Mouse (Mus musculus) hindbrain, embryonic 15.5 days (tissue): Measurements from ENCODE around the gene Selenoh. TPM values are rescaled to one million over a fixed set of nuclear protein-coding genes. Genes with fewer than 3 reads are reported as not detected.
A peak's percentile ranks its signal among the peaks of the same experiment; 100 is the strongest.

Experiments
- ATAC-seq: fragments of 200-750 bp; cut with Nextera tagmentation; 2 replicates; pipeline ENCODE4 v1.8.0; 2017; ENCODE audit warnings: low read depth, moderate number of reproducible peaks, moderate TSS enrichment; ENCODE audit not compliant: low FRiP score
- H3K27ac ChIP-seq: fragments of 300-500 bp; sonication (generic); replicated peaks from 2 replicates; pipeline ENCODE4 v1.5.1; 2015; ENCODE audit warnings: mild to moderate bottlenecking, inconsistent platforms
- H3K27me3 ChIP-seq: fragments of 300-500 bp; sonication (generic); 2 replicates; pipeline ENCODE4 v1.6.1; 2015; ENCODE audit warnings: control low read depth, inconsistent platforms
- H3K36me3 ChIP-seq: fragments of 300-500 bp; sonication (generic); 2 replicates; pipeline ENCODE4 v1.6.1; 2015; ENCODE audit warnings: control low read depth, inconsistent platforms
- H3K4me1 ChIP-seq: fragments of 300-500 bp; sonication (generic); replicated peaks from 2 replicates; pipeline ENCODE4 v1.6.1; 2015; ENCODE audit warnings: control low read depth, inconsistent platforms
- H3K4me2 ChIP-seq: fragments of 300-500 bp; sonication (generic); 2 replicates; pipeline ENCODE4 v1.6.1; 2015; ENCODE audit warnings: moderate library complexity, mild to moderate bottlenecking, inconsistent platforms
- H3K4me3 ChIP-seq: fragments of 300-500 bp; sonication (generic); 2 replicates; pipeline ENCODE4 v1.5.1; 2015; ENCODE audit warnings: mild to moderate bottlenecking, inconsistent platforms
- H3K9ac ChIP-seq: fragments of 300-500 bp; sonication (generic); 2 replicates; pipeline ENCODE4 v1.6.1; 2015; ENCODE audit warnings: inconsistent platforms
- H3K9me3 ChIP-seq: fragments of 300-500 bp; sonication (generic); 2 replicates; pipeline ENCODE4 v1.6.1; 2016; ENCODE audit warnings: control low read depth, inconsistent platforms
- WGBS: fragments of 180-500 bp; shearing (Covaris S2); methylation state at CpG from one replicate; pipeline ENCODE4 v1.1.7; 2015; 5-methylcytosine and 5-hydroxymethylcytosine counted together
- polyA plus RNA-seq: library from polyadenylated mRNA; unstranded; fragments of >200 nt; fragmentation: Nextera tagmentation; extraction: Ambion mirVana; gene quantifications from 2 replicates; pipeline ENCODE4 v1.2.1, GENCODE M21; 2015

Gene Selenoh
- polyA plus RNA-seq, 1 experiment from 2014 or later = 195 TPM

- no peak for ATAC-seq
- WGBS = 35% methylated on average over 2 of the region's 2 CpGs
- no peaks in the 10 kb centered on the region for H3K27me3 ChIP-seq
- H3K4me3 ChIP-seq = no peak overlapping the region
- H3K4me1 ChIP-seq = no peaks in the 10 kb centered on the region
- no peak overlapping the region for H3K9ac ChIP-seq
- H3K4me2 ChIP-seq = no peak overlapping the region
- no peak overlapping the region for H3K27ac ChIP-seq
- no peaks in the 10 kb centered on the region for H3K36me3 ChIP-seq
- no peaks in the 10 kb centered on the region for H3K9me3 ChIP-seq
These were observed 7.7 kb downstream of the Selenoh start for GRCm38 (mm10) chr2:84662866-84663265.

GRCm38 (mm10) chr2:84660253-84660652 lies 10.3 kb downstream of the Selenoh start:
- ATAC-seq = no peak
- Histone ChIP-seq H3K4me3 (no peak overlapping the region), H3K36me3 (no peaks in the 10 kb centered on the region), H3K4me2 (no peak overlapping the region), H3K27me3 (no peaks in the 10 kb centered on the region), H3K4me1 (no peaks in the 10 kb centered on the region), H3K9ac (no peak overlapping the region), H3K27ac (no peak overlapping the region), H3K9me3 (no peaks in the 10 kb centered on the region)
- WGBS = 68% methylated on average over 3 of the region's 3 CpGs

GRCm38 (mm10) chr2:84658806-84659205 lies 11.8 kb downstream of the Selenoh start, which contains the start of gene Btbd18:
Gene Btbd18, plus strand, starts transcription at chr2:84659079.
- no peaks in the 10 kb centered on the region for H3K36me3 ChIP-seq

DNA sequence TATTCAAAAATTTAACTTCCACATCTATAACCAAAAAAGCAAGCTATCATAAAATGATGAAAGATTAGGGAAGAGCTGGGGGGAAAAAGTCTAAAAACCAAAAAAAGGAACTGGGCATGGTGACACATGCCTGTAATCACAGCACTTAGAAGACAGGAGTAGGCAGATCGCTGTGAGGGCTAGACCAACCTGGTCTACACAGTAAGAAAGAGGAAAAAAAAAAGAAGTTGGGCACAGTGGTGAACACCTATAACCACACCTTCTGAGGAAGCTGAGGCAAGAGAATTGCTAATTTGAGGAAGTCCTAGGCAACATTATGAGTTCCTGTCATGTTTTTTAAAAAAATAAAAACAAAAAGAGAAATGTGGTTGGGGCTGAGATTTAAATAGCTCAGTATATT lies 14.7 kb downstream of the Selenoh start:
- WGBS = 71% methylated on average over 1 of the region's 1 CpGs
- H3K36me3 ChIP-seq = no peaks in the 10 kb centered on the region

More at GRCm38 (mm10) chr2:84658806-84659205, 11.8 kb downstream of the Selenoh start, which contains the start of gene Btbd18:
- no peak within 1 kb of the TSS for H3K27ac ChIP-seq
- H3K9ac ChIP-seq = no peak within 1 kb of the TSS
- H3K9me3 ChIP-seq = no peaks in the 10 kb centered on the region
- WGBS = 93% methylated on average over 32 of the region's 32 CpGs
- H3K4me1 ChIP-seq = no peaks in the 10 kb centered on the region
- H3K4me3 ChIP-seq = no peak within 1 kb of the TSS
- no peaks in the 10 kb centered on the region for H3K27me3 ChIP-seq
- H3K4me2 ChIP-seq = no peak within 1 kb of the TSS
- no peak for ATAC-seq

DNA sequence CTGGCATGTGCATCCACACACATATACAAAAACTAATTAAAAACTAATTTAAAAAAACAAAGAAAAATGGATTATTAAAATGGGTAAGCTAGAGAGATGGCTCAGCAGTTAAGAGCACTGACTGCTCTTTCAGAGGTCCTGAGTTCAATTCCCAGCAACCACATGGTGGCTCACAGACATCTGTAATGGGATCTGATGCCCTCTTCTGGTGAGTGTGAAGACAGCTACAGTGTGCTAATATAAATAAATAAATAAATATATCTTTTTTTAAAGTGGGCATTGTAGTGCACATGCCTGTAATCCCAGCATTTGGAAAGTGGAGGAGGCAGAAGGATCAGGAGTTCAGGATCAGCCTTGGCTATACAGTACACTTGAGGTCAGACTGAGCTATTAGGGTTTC lies 17.2 kb downstream of the Selenoh start:
- Histone ChIP-seq H3K27ac (no peak overlapping the region), H3K4me3 (no peak overlapping the region), H3K4me2 (no peak overlapping the region), H3K27me3 (no peaks in the 10 kb centered on the region), H3K36me3 (no peaks in the 10 kb centered on the region), H3K4me1 (0 out of 2 replicates have a peak, but pooled peaks cover 9% of the 10 kb centered on the region), H3K9ac (no peak overlapping the region), H3K9me3 (no peaks in the 10 kb centered on the region)
- no peak for ATAC-seq

More for the DNA sequence above, 14.7 kb downstream of the Selenoh start:
- no peak overlapping the region for H3K4me2 ChIP-seq
- H3K27ac ChIP-seq = no peak overlapping the region
- no peaks in the 10 kb centered on the region for H3K27me3 ChIP-seq
- no peak overlapping the region for H3K9ac ChIP-seq
- ATAC-seq = no peak
- H3K4me3 ChIP-seq = no peak overlapping the region
- no peaks in the 10 kb centered on the region for H3K9me3 ChIP-seq
- 0 out of 2 replicates have a peak, but pooled peaks cover 9% of the 10 kb centered on the region for H3K4me1 ChIP-seq

DNA sequence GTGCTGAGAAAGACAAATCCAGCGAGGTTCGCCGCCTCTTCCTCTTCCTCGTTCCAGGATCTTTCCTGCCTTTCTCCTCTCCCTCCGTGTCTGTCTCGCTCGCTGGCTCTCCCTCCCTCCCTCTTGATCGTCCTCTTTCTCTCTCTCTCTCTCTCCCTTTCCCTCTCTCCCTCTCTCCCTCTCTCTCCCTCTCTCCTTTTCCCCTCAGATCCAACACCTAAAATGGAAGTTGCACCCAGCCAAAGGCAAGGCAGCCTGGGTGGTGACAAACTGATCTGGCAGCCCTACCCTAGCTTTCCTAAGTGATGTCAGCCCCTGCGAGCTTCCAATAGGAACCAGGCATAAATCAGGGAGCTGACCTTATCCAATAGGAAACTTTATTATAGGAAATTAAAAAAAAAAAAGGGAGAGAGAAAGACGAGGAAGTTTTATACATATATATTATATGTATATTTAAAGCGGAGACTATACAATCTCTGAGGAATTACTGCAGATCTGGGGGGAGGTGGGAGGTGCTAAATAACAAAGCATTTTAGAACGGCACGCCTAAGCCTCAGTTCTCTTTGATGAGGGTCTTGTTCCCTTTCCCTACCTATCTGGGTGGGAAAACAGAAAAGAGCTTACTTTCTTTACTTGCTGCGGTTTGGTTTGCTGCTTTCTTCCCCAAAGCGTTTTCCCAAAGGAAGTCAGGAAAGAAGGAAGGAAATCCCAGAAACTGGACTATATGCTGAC lies 19.9 kb downstream of the Selenoh start, which contains the start of gene Ctnnd1:
Gene Ctnnd1, minus strand, starts transcription at position 302 of the 732 bp plus-strand sequence.
- peak within 1 kb of the TSS; percentile 65 for H3K4me3 ChIP-seq
- no peaks in the 10 kb centered on the region for H3K36me3 ChIP-seq
- peak within 1 kb of the TSS; percentile 96 for H3K27ac ChIP-seq
- peak within 1 kb of the TSS; percentile 80 for H3K9ac ChIP-seq
- peak; percentile 98 for ATAC-seq
- H3K4me2 ChIP-seq = peak within 1 kb of the TSS; percentile 82
- H3K4me1 ChIP-seq = peaks cover 31% of the 10 kb centered on the region
- WGBS = 0% methylated on average over 15 of the region's 15 CpGs
- no peaks in the 10 kb centered on the region for H3K27me3 ChIP-seq
- H3K9me3 ChIP-seq = no peaks in the 10 kb centered on the region

DNA sequence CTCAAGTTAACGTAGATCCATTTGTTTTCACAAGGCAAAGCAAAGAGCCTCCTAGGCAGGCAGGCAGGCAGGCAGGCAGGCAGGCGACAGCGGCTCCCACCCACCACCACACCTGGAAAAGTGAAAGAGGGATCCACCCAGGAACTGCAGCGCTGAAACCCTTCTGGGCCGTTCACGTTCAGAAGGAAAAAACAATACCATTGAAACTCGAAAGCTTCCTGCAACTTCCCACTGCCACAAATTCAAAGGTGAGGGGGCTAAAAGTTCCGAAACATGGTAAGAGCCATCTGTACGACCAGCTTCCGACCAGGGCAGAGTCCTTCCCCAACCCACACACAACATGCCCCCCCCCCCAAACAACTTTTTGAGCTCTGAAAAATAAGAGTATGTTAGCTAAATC lies 20.9 kb downstream of the Selenoh start:
- H3K9me3 ChIP-seq = no peaks in the 10 kb centered on the region
- H3K36me3 ChIP-seq = no peaks in the 10 kb centered on the region
- ATAC-seq = no peak
- under 1% methylated on average over 10 of the region's 10 CpGs for WGBS
- H3K4me2 ChIP-seq = peak overlapping the region; percentile 82
- H3K9ac ChIP-seq = peak overlapping the region; percentile 80
- H3K4me3 ChIP-seq = peak overlapping the region; percentile 65
- H3K27me3 ChIP-seq = no peaks in the 10 kb centered on the region
- peaks cover 31% of the 10 kb centered on the region for H3K4me1 ChIP-seq
- peak overlapping the region; percentile 96 for H3K27ac ChIP-seq

- Histone ChIP-seq H3K4me2 (peak overlapping the region; percentile 82), H3K4me3 (peak overlapping the region; percentile 65), H3K27me3 (no peaks in the 10 kb centered on the region), H3K9me3 (no peaks in the 10 kb centered on the region), H3K4me1 (peaks cover 34% of the 10 kb centered on the region), H3K36me3 (no peaks in the 10 kb centered on the region), H3K27ac (peak overlapping the region; percentile 76), H3K9ac (peak overlapping the region; percentile 80)
- 12% methylated on average over 6 of the region's 6 CpGs for WGBS
- ATAC-seq = peak; percentile 50; the same call in 1 of the 2 replicates
These were observed 22.2 kb downstream of the Selenoh start for GRCm38 (mm10) chr2:84648369-84648768.

DNA sequence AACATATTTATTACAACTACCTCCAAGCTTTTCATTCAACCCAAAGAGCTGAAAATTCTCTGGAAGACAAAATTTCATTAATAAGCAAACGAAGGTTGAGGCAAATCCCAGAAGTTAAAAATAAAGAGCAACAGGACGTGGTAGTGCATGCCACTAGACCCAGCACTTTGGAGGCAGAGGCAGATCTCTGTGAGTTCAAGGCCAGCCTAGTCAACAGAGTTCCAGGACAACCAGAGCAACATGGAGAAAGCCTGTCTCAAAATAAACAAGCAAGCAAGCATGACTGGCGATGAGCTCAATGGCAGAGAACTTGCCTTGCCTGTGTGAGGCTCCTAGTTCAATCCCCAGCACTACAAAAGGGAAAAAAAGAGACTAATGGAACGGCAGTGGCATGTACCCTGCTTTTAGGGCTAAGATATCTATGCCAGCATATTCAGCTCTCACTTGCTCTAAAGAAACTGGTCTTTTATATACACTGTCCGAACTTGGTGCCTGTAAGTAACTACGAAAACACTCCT lies 23.5 kb downstream of the Selenoh start:
- 89% methylated on average over 6 of the region's 6 CpGs for WGBS
- ATAC-seq = no peak
- H3K9ac ChIP-seq = no peak overlapping the region

DNA sequence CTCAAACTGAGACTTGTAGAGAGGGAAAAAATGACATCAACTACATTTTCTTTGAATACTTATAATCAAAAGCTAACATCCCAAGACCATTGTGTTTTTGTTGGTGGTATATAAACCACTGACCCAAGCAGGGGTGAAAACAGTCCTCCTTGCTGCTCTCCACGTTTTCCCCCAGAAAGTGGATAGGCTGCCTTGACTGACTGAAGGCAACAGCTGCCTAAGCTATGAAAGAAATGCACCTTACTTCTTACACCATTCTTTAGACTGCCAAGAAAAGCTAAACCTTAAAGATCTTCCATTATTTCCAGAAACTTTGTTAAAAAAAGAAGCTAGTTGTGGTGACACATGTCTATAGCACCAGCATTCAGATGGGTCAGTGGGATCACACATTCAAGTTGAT lies 24.4 kb downstream of the Selenoh start:
- Histone ChIP-seq H3K9me3 (no peaks in the 10 kb centered on the region), H3K27me3 (no peaks in the 10 kb centered on the region), H3K36me3 (no peaks in the 10 kb centered on the region), H3K4me2 (peak overlapping the region; percentile 82; the same call in 1 of the 2 replicates), H3K4me1 (peaks cover 31% of the 10 kb centered on the region), H3K4me3 (no peak overlapping the region), H3K9ac (no peak overlapping the region), H3K27ac (no peak overlapping the region)
- 87% methylated on average over 1 of the region's 1 CpGs for WGBS
- ATAC-seq = no peak

More for the DNA sequence above, 23.5 kb downstream of the Selenoh start:
- H3K4me2 ChIP-seq = peak overlapping the region; percentile 82
- no peaks in the 10 kb centered on the region for H3K9me3 ChIP-seq
- peaks cover 39% of the 10 kb centered on the region for H3K4me1 ChIP-seq
- H3K27ac ChIP-seq = no peak overlapping the region
- peak overlapping the region; percentile 65 for H3K4me3 ChIP-seq
- no peaks in the 10 kb centered on the region for H3K27me3 ChIP-seq
- H3K36me3 ChIP-seq = no peaks in the 10 kb centered on the region

GRCm38 (mm10) chr2:84640833-84641232 lies 29.7 kb downstream of the Selenoh start:
- Histone ChIP-seq H3K4me3 (no peak overlapping the region), H3K27me3 (no peaks in the 10 kb centered on the region), H3K4me2 (no peak overlapping the region), H3K36me3 (no peaks in the 10 kb centered on the region), H3K4me1 (peaks cover 41% of the 10 kb centered on the region), H3K9ac (no peak overlapping the region), H3K9me3 (no peaks in the 10 kb centered on the region), H3K27ac (no peak overlapping the region)
- no peak for ATAC-seq

- Histone ChIP-seq H3K27ac (peak overlapping the region; percentile 59; the same call in 1 of the 2 replicates), H3K4me3 (no peak overlapping the region), H3K9me3 (no peaks in the 10 kb centered on the region), H3K4me2 (no peak overlapping the region), H3K9ac (no peak overlapping the region), H3K27me3 (no peaks in the 10 kb centered on the region), H3K4me1 (peaks cover 54% of the 10 kb centered on the region), H3K36me3 (no peaks in the 10 kb centered on the region)
- ATAC-seq = no peak
- 62% methylated on average over 5 of the region's 5 CpGs for WGBS
These were observed 31.9 kb downstream of the Selenoh start for GRCm38 (mm10) chr2:84638428-84639220.
